Mouse (Mus musculus) CD4-positive helper T cell, adult 2 months (primary cell): Measurements from ENCODE around the gene Mctp1.

Experiments
- DNase-seq: peaks from one replicate; pipeline ENCODE4 v3.0.0-alpha.2; 2012; ENCODE audit warnings: low read depth, missing footprints, low spot score

Gene Mctp1

DNA sequence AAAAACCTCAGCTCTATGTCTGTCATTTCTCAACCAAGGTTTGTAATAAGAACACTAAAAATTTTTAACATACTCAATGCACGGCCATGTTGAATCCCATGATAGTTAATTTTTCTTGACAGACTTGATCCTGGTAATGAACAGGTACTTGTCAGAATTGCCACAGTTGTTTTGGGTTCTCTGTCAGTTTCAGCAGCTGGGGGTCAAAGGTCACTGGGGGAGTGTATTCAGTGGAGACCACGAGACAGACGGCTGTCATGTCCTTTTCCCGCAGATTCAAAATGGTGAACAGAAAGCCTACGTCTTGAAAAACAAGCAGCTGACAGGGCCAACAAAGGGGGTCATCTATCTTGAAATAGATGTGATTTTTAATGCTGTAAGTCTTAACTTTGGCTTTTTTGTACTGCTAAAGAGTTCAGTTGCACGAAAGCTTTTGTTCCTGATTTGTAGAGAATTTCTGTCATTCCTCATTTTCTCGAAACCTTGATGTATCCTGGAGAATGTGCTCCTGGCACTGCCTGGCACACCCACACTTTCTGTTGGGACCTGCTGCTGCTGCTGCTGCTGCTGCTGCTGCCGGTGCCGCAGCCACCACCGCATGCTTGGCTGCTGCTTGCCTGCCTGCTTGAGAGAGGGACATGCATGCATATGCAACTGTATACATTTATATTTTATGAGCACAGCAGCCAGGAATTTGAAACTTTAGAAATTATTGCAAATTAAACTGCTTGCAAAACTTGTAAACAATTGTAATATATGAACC, 440.8 kb downstream of the Mctp1 start:
- no peak for DNase-seq

DNA sequence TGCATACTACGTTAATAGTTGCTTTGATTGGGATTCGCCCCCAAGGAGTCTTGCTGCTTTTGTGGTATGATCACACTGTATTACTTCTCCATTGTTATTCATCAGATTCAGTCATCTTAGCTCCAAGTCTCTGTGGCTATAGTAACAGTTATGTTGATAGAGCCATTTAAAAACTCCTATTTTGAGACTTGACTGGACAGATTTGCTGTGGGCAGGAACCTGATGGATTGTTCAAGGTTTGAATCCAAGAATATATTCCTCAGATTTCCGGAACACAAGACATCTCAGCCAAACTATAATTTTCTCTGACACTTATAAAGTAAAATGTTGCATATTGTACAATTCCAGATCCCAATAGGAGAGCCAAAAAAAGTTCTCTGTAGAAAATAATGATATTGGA, 443.4 kb downstream of the Mctp1 start:
- DNase-seq = no peak

DNA sequence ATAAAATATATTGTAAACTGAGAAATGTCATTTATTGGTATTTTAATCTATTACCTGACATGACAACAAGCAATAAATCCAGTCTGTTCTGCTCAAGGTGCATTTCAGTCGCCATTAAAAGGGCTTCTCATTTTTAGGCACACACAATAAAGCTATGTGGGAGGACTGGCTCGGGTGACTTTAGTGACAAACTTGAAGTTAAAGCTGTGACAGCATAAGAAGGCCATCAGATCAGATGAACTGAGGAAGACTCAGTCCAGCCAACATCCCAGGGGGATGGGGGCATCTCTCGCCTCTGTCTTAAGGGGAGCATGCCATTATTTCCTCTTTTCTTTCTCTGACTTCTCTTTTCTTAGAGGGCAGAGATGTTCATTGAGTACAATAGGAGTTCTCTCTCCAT, 453.7 kb downstream of the Mctp1 start:
- DNase-seq = no peak

DNA sequence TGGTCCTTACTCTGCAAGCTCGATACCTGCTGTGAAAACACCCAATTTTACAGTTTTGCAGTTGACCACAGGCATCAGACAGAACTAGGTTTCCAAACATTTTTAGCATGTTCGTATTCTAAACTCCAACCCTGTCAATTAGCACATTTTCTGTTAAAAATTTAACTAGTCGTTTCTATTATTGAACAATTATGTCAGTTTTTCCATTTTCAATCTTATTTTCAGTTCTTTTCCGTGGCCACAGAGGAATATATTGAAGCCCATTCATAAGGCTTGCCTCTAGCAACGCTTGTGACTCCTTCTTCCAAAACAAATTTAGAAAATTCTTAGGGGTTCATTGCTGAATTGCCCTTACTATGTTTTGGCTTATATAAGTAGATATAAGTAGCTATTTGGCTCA, 456.4 kb downstream of the Mctp1 start:
- no peak for DNase-seq

DNA sequence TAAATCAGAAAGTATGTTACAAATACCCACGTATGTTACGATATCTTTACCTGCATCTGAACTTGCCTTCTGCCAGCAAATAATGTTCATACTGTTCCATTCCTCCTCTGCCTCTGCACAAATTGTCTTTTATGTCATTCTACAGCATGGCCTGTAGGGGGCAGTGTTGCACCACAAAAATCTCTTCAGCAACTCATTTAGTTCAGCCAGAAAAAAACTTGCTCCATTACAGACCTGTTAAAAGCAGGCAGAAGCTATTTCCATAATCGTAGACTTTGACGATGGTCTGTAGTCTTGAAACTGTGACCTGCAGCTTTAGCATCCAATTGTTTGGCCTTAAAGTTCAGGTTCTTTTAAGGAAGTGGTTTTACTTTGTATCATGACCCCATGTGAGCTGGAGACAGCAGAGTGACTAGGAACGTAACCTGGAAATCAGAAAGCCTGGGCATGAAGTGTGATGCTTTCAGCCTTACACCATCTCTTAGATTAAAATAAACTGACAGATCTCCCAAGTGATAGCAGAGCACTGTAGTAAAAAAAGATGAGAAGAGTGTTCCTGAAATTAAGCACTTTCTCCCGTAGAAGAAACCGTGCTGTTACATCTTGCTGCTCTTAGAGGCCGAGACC, 460.4 kb downstream of the Mctp1 start:
- DNase-seq = peak; percentile 41

DNA sequence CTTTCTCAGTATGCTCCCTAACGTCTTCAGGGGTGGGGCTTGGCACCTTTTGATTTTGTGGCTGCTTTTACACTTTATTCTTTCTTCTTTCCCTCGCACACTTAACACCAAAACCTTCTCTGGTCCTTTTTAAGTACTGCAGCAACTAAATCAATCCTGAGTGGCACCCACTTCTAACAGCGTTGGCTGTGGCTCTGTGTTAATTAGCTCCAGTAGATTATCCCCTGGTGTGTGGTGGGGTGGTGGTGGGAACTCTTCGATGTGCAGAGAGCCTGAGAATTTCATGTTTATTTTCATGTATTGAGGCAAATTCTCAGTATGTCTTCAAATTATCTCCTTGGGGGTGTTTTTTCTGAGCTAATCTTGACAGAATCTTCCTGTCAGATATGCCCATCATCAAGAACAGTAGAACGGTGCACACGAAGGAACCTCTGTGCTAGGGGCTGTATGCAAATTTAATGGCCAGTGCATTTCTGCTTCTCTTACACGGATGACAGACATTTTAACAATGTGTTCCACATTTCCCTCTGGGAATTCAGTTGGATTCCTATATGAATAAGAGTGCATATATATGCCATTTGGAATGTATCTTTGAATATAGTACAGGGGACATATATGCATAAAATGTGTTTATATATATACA, 466.2 kb downstream of the Mctp1 start:
- no peak for DNase-seq

DNA sequence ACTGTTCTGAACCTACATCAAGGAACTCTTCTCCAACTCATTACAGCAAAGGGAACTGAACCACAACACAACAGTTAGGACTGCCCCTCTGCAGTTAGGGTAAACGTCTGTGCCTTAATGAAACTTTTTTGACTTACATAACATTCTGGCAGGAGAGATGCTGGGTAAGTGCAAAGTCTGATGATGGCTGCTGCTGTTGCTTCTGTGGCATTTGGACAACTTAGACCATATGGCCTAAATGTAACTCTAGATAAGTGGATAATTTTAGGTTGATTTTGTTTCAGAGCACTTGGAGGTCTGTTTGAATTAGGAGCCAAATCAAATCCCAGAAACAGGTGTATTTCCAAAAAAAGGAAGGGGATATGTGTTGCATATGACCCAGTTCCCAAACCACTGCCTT, 470.0 kb downstream of the Mctp1 start:
- no peak for DNase-seq

DNA sequence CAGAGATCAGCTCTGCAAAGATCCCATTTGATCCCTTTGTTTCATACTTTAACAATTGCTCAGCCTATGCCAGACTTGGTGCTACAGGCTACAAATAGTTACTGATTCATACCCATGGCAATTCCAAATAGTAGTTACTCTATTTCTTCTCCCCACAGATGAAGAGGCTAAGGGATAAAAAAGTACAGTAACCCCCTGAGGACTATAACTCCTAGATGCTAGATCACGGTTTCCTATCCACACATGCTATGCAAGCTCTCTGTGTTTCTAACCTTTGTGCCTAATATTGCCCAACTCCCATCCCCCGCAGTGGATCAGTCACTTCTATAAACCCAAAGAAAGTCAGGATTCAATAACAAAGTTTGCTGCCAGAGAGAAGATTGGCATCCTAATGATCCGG, 470.7 kb downstream of the Mctp1 start:
- no peak for DNase-seq

DNA sequence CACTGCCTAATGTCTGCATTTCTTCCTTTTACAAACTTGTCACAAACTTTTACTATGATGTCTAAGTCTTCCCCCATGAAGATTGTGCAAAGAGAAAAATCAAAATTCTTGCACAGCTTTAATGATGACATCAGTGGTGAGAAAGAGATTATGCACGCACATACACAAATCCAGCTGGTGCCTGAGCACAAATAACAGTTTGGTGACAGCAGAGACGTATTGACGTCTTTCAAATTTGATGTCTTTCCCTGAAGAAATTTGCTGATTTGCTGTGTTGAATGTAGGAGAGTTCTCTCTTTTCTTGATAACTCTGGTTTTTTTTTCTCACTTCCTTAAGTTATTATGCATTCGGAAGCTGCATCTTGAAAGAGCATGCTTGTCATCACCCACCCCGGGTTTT, 472.7 kb downstream of the Mctp1 start:
- DNase-seq = no peak

DNA sequence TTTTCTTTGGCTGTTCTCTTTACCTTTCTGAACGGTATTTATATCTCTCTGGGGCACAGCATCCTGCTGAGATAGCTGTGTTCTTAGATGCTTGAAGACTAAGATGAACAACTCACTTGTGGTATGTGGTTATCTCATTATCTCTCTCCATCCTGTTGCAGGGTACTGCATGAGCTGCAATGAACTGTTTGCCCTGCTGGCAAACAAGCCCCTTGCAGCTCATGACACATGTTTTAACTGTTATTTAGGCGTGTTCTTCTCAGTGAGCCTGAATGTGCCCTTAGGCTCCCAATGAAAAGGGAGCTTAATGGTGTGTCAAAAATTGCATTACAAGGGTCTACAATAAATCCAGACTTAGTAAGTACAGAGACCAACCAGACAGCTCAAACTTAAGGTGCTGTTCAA, 473.7 kb downstream of the Mctp1 start:
- DNase-seq = peak; percentile 25

DNA sequence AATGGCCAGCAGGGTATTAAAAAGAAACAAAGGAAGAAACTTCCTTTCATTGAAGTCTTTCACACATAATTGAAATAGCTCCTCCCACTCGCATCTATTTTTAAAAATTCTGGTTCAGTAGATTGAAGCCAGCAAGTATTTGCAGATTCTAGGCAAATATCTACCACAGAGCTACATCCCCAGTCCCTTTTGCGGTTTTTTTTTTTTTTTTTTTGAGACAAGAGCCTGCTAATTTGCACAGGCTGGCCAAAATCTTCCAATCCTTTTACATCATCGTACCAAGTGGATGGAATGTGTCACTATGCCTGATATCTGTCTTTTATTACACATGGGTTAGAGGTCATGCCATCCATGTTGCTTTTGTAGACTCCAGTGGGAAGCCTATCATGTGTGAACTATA, 486.0 kb downstream of the Mctp1 start:
- no peak for DNase-seq

DNA sequence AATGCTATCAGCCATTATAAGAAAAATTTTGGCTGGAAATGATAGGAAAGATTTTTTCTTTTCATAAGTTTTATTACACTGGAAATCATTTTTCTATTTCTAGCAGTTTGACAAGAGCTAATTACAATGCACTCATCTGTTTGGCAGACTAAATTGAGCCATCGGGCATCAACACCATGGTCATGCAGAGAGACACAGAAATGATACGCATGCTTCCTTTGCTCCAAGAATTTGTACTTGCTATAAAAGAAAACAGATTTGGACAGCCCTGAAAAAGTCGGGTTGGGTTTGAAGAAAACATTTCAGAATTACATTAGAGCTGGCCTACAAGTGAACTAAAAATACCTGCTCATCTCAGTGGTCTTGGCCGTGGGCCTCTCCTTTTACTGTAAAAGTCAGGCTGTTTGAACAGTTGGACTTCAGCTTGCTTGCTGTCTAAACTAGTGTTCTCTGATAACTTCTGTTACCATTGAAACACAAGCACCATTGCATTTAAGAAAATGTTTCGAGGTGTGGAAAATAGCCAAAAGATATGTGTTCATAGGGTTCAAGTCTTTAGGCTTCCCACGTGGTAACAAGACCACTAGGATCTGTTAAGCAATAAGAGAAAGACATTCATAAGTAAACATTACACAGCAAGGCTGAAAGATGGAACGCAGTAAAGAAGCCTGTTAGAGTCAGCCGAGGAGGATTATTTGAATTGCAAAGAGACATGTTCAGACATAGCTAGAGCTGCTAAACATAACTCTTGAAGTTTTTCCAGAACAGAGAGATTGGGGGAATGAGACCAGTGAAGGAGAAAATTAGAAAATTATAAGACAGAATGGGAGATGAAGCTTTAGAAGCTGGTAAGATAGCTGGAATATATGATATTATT, 493.8 kb downstream of the Mctp1 start:
- no peak for DNase-seq

DNA sequence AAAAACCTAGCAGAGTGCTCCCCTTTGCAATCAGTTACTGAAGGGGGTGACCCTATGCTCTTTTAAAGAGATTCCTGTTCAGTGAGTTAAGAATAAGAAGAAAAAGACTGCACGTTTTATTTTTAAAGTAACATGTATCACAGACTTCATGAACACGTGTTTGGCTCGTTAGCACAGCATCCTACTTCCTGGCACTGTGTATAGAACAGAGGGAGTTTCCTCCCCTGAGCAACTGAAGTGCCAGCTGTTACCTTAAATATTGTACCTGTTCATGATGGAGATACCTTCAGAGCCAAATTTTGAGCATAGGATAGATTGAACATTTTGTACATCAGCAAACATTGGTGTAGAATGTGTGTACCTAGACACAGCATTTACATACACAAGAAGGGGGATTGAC, 494.7 kb downstream of the Mctp1 start:
- no peak for DNase-seq

DNA sequence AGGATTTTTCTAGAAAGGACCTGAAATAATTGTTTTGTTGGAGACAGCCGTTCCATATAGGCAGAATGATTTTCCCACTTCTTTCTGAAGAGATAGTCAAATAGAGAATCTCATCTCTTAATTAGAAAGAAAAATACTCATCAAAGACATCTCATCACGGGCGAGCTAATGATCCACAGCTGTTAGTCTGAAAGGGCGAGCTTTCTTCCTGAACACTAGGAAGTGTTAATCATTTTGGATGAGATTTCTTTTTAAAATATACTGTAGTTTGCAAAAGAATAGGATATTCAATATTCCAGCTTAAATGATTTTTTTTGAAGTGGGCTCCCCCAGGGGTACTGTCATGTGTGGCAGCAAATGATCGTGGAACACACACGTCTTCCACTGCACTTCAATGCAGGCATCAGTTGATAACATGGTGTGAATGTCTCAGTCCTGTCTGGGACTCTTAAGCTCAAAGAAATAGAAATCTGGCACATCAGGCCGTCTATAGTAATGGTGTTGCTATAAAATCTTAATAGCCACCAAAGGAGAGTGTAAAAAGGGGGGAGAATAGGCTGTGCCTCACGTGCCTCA, 500.3 kb downstream of the Mctp1 start:
- no peak for DNase-seq

DNA sequence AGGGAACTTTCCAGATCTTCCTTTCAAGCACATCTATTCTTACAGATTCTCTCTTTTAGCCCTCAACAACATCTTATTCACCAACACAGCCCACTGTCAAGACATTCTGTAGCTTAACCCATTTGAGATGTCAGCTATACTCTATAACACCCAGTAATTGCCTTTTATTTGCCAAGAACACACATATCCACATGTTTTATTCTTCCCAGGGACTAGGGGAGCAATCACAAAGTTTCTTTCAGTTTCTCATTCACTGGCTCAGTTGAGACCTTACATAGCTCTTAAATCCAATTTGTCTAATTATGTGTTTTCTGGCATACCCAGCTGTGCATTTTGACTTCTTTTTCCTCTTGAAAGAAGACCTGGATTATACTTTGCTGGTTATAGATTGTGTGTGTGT, 508.7 kb downstream of the Mctp1 start:
- no peak for DNase-seq

DNA sequence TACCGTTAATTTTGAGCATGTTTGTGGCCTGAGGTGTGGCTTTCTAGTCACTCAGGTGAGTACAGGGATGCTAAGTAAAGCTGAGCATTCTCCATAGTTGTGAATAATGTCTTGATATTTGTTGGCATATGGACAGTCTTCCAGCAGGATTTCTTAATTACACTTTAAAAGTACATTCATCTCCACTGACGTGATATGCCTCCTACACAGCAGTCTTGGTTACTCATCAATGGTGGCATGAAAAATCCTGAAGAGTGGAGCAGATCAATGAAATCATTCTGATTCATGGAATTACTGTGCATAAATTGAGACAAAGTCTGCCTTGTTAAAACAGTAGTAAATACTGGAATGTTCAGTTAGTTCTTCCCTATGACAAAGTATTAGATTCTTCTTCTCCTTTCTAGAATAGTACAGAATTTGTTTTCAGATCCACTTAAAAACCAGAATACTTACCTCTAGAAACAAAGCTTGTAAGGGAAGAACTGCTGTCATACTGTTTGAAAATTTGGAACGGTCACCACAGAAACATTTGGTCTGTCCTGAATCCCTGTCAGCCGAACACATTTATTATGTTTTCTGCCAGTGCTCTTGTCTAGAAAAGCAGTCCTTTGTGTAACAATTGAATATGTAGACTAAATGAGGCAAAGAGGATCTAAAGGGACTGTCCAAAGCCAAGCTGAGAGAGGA, 511.6 kb downstream of the Mctp1 start:
- DNase-seq = no peak

DNA sequence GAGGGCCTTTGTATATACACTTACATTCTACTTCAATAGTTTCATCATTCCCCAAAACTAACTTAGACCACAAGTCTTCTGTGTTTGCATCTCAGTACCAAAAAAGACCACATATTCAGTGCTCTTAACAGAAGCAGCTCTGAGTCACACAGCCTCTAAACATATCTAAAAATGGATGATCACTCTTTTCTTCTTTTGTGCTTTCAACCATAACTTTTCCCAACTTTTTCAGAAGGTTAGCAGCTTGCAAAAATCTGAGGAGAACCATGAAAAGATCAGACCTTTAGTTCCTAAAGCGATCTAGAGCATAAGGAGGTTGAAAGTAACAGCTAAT, 512.1 kb downstream of the Mctp1 start:
- no peak for DNase-seq

DNA sequence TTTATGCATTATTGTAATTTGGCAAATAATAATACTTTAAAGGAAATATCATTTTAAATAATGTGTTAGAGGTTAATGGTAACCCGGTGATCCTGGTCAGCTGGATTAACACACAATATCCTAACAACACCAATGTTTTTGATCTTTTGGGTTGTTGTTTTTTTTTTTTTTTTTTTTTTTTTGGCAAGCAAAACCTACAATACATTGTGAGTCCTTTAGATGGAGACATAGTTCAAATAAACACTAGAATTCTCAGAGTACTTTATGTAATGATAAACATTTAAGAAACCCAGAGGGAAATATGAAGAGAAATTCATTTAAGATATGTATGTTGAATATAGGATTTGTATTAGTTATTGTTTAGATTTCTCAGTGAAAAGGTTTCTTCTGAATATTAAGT, 534.0 kb downstream of the Mctp1 start:
- no peak for DNase-seq

DNA sequence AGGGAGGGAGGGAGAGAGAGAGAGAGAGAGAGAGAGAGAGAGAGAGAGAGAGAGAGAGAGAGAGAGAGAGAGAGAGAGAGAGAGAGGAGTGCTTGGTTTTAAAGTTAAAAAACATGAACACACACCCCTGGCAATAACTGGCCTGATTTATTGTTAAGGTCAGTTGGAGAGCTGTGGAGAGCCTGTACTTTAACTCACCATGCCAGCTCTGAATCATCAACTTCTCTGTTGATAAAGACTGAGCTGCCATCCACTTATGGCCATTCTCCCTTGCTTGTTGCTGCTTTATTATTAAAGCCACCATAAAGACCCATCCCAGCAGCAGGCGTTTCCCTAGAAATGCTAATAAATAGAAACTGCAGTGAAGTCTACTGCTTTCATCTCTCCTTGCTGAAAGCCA, 542.5 kb downstream of the Mctp1 start:
- no peak for DNase-seq

DNA sequence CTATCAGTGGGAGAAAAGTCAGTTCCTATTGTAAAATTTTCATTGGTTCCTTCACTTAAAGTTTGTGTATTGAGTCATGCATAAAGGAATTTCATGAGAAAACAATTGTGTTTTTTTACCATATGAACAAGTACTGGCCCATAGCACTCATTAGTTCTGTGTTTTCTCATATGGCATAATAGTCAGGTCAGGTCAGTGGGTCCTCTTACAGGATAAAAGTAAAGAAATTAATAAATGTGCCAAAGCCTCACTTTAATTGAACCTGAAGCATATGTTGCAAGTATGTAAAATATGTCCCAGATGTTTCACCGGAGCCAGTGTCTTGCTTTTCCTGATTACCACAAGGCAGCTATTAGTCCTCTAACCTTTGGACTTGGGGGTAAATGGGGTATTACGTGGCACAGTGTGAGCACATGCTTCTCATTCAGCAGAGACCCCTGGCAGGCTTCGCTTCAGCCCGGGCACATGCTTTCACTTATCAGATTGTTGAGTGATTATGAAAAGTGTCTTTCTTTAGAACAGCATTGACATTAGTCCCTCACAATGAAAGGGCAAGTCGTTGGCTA, 543.6 kb downstream of the Mctp1 start:
- DNase-seq = no peak

DNA sequence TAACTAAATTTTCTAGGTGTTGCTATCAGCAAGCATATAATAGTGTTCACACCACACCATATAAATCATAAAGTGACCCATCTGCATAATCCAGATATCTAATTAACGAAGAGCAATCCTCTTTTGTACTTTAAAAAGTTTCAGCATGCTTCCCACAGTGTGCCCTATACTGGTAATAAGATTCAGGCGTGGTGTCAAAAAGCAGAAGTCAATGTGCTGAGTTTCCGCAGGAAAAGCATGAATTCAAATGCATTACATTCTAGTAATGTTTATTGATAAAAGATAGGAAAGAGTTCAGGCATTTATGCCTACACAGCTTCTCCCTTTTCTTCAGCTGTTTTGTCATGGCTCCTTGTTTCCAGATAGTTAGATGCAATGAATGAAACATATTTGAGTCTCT, 544.8 kb downstream of the Mctp1 start:
- no peak for DNase-seq
